Mouse (Mus musculus) mesoderm, embryonic 11.5 days (tissue): ENCODE results near the gene Rab23.
"Not testable (repeated sequence)": the region's sequence is repeated elsewhere in the genome, so short reads cannot be mapped to it uniquely, and the experiment has no call there.

Experiments used
- DNase-seq: peaks from one replicate; pipeline ENCODE4 v3.0.0-alpha.2; 2012; ENCODE audit warnings: low read depth, low spot score

Gene Rab23

GRCm38 (mm10) chr1:33733044-33733443 lies 13.4 kb downstream of the Rab23 start:
- DNase-seq, result no peak

- DNase-seq, result no peak
Observed at GRCm38 (mm10) chr1:33734001-33734685, 14.5 kb downstream of the Rab23 start.

DNA sequence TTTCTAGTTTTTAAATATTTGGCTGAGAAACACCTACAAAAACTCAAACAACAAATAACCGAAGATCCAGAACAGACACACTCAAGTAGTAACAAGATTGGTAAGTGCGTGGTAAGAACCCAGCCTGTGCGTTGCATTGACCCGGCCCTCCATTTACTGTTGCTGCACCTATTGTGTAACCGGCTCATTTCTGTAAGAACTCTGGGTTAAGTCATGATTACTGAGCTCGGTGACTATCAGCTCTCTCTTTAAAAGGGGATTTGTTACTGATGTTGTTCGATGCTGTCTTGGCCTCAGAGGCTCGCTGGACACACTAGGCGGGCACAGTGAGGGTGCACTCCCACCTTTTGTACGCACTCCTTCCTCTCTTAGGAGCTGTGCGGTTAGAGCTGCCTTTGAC lies 18.6 kb downstream of the Rab23 start:
- no peak for DNase-seq

DNA sequence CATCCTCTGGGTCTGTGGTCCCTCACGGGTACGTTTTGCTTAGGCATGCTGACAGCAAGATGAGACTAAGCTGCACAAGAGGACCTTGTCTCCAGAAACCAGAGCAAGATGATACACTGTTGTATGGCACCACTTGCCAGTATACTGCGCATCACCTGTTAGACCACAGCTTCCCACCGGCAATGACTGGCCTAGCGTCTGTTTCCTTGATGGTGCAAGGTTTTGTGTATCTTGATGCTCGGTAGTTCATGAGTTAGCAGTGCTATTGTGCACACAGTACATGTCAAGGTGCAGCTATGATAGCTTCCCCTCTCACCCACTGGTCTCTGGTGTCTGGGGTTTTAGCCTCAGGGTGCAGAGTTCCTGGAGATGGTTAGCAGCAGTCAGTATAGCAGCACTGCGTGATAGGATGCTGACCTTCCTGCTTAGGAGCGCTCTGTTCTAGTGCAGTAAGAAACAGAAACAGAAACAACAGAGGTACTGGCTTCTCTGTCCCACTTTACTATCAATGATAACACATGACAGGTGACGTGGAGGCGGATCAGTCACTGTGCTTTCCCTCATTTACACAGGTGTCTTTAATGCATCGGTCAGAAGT lies 19.1 kb downstream of the Rab23 start:
- DNase-seq, result no peak

DNA sequence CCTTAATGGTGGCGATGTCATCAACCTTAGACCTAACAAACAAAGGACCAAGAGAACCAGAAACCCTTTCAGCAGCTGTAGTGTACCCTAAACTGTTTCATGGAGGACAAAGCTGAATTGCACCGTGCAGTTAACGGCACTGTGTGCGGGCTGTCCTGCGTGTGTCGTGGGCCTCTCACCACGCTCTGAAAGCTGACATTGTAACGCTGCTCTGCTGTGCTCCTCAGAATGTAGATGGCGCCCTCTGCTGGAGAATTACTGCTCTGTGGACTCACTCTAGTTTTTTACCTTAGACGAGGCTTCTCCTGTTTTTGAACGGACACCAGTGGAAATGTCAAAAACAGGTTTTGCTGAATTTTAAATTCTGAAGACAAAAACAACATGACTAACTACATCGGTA lies 19.6 kb downstream of the Rab23 start:
- DNase-seq, result peak; percentile 82

DNA sequence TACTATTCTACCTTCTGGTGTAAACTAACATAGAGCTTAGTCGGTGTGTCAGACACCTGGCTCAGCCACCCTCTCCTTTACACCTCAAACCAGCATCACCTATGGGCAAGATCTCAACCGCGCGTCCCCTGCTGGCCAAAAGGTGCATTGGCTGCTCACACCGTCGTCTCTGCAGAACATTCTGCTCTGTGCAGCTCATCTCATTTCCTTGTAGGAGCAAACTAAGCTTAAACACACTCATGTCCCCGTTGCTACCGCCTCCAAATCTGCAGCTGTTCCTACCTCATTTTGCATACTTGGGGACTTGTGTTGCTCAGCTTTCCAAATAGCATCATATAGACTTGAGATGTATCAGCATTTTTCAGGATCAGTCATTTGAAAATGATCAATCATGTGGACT lies 23.2 kb downstream of the Rab23 start:
- DNase-seq, result no peak

DNA sequence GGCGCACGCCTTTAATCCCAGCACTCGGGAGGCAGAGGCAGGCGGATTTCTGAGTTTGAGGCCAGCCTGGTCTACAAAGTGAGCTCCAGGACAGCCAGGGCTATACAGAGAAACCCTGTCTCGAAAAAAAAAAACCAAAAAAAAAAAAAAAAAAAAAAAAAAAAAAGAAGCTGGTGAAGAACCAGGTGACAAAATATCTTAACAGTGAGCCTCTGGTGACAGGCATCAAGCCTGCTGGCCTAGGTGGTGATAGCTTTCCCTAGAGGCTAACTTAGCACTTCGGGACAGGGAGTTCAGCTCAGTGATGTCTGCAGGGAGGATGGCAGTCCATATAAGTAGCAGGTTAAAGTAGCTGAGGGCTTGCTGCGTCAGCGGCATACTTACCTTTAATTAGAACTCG lies 25.1 kb downstream of the Rab23 start:
- not testable (repeated sequence) for DNase-seq

GRCm38 (mm10) chr1:33745901-33746300 lies 26.2 kb downstream of the Rab23 start:
- no peak for DNase-seq

DNA sequence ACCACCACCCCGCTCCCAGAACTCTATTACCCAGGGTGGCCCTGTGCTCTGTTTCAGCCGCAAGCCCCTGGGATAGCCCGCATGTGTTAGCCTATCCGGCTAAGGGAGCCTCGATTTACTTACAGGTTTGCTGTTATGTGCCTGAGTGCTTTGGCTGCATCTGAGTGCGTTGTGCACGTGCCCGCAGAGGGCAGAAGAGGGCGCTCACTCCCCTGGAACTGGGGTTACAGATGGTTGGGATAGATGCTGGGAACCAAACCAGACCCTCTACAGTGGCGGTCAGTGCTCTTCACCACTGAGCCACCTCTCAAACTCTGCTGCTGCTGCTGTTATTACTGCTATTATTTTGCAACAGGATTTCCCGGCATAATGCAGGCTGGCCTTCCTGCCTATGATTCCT lies 29.4 kb downstream of the Rab23 start:
- no peak for DNase-seq

GRCm38 (mm10) chr1:33749709-33750108 lies 30.0 kb downstream of the Rab23 start:
- DNase-seq, result not testable (repeated sequence)

- no peak for DNase-seq
Observed at GRCm38 (mm10) chr1:33751283-33751682, 31.6 kb downstream of the Rab23 start.

DNA sequence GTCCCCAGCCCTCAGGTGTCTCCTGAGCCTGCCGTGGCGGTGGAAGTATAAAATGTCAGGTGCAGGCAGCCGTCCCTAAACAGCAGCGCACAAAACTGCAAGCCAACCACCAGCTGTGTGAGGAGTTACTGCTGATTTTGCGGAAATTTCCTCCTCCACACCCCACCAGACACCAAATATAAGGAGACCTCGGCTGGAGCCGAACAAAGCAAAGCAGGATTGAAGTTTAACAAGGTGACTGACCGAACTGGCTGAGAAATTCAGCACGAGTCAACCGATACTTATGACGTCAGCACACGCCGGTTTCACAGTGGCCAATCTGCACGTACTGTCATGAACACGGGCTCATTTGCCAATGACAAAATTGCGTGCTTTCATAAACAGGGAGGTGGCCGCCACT lies 34.4 kb downstream of the Rab23 start:
- no peak for DNase-seq

DNA sequence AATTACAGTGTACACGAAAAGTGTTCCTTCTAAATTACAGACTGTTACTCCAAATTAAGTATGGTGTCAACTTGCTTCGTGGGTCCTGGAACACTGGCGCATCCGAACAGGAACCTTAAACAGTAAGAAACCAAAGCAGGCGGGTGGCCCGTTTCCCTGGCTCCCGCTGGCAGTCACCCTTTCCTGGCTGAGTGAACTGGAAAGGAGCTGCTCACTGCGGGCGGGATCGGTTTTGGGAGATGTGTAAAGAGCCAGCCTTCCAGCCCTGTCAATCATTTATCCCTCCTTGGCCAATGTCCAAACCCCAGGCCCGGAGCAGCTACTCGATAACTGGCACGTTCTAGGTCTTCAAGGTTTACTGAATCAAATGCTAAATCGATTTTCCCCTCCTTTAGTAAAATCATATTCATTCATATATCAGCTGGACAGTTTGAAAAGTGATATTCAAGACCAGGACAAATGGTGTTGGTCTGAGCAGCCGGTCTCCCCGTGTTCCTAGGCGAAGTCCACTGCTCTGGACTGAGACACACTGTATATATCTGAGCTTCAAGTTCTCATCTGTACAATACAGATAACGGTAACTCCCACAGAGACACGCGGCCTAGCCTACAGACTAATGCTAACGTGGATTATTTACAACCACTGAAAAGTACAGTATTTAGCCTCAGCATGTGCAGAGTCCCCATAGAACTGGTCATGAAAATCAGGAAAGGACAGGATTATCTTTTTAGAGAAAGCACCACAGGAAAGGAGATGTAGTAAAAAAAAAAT lies 35.5 kb downstream of the Rab23 start:
- DNase-seq, result no peak

- DNase-seq, result no peak
Observed at GRCm38 (mm10) chr1:33755799-33756198, 36.1 kb downstream of the Rab23 start.

GRCm38 (mm10) chr1:33756258-33757032 lies 36.8 kb downstream of the Rab23 start:
- DNase-seq, result no peak

DNA sequence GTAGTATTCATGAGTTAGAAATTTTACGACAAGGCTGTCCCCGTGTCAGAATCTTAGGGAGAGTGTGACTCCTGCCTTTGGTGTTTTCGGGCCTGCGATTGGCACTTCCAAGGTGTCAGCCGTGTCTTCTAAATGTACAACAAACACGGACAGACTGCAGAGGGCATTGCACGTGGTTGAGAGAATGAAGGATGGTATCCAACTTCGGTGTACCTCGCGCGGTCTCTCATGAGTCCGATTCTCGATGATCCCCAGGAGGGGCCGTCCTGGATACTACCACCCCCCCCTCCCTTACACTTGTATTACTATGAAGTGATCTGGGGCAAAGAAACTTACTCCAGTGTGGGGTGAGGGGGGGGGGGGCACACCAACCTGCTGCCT lies 37.3 kb downstream of the Rab23 start:
- DNase-seq, result no peak

GRCm38 (mm10) chr1:33757491-33758041 lies 37.9 kb downstream of the Rab23 start, which contains the start of gene Bag2:
TSS of gene Bag2 (minus strand) at chr1:33757795.
- peak; percentile 67 for DNase-seq

DNA sequence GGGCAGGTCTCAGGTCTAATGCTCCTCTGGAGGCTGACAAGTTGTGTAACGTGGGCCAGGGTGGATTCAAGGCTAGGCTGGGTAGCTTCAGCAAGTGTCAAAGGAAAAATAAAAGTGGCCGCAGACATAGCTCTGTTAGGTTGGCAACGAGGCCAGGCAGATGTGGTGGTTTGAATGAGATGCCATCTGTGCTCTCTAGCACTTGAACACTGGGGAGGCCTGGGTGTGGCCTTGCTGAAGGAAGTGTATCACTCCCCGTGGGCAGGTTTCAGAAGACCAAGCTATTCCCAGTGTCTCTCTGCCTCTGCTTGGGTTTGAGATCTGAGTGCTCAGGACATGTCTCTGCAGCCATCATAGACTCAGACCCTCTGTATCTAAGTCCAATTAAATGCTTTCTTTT lies 38.8 kb downstream of the Rab23 start:
- no peak for DNase-seq

DNA sequence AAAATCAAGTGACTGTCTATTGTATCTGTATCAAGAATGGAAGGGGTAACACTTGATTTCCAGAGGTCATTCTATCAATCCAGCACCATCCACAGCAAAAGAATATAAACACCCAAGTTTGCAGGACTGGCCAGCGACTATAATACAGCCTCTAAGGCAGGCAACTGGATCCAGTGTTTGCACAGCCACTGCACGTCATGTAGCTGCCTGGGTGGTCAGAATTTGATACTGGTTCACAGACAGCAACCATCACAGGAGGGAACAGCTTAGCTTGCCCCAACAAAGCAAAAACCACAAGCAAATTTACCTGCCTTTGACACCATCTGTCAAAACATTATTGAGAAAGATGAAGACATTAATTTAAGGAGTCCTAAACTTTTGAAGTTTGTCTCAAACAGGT lies 44.1 kb downstream of the Rab23 start:
- DNase-seq, result no peak

DNA sequence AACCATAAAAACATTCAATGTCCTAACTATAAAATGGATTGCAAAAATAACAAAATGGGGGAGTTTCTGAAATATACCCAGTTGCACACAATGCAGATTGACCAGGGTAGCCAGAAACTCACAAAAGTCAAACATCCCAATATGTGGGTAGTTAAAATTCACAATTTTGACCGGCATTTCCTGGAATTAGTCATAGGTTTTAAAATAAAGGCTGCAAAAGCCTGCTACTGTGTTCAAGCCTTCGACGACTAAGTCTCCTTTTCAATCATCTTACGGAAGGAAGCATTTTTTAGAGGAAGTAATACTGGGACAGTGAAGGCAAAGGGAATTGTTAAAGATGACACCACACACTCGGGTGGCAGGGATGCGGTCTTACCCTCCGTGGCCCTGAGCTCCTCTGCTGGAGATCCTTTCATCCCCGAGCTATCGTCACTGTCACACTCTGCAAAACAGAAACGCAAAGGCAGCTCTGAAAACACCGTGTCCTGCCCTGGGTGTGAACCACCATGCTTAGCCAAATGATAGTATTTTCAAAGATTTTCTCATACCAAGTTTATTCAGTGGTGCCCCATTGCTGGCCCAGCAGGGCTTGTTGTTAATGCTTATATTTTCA lies 45.9 kb downstream of the Rab23 start:
- DNase-seq, result no peak
